Mouse (Mus musculus) telencephalon, adult 2 months (tissue): ENCODE data around the gene Irf1.
A peak's percentile ranks its signal among the peaks of the same experiment; 100 is the strongest.

Source experiments
- DNase-seq: peaks from one replicate; pipeline ENCODE4 v3.0.0-alpha.2; 2011; ENCODE audit warnings: low read depth, low spot score

The Irf1 gene

DNA sequence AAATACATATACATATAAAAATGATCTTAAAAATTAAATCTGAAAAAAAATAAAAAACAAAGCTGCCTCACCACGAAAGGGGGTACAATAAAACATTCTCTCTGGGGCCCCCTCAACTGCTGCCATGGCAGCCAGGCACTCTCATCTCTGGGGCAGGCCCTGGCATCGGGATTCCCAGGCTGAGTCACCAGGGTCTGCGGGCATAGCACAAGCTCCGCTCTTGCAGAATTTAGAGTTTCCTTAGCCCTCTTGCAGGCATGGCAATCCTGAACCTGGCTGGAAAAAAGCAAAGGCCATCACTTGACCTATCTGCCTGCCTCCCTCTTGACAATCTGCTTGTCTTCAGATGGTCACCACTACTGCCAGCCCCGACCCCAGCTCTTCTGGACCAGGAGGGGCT, 8.5 kb upstream of the Irf1 start:
- DNase-seq = no peak

DNA sequence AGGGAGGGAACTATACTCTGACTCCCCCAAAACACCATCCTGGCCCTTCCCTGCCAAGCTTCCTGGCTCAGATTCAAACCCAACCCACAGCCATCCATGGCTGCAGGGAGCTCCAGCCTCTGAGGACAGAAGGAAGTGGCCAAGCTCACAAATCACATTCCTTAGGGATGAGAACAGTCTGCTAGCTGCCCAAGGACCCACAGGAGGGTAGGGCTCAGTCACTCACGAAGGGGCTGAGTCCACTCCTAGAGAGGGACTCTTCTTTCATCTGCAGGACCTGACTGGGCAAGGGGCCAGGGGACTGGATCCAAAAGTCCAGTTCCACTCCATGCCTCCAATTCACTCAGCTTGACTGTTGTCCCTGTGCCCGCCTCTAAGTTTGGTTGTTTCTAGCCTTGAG, 8.0 kb upstream of the Irf1 start:
- no peak for DNase-seq

DNA sequence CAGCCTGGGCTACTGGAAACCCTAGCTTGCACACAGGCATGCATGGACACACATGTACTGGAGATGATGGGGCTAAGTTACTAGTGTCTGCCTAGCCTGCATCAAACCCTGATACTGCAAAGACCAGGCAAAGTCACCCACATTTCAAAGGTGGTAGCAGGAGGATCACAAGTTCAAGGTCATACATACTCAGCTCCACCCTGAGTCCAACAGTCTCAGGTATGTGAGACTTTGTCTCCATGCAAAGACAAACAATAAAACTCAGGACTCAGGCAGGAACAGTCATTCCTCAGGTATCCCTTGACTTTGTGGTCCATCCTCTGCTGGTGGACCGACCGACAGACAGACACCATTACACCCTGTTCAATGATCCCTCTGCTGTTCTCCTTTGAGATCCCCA, 7.4 kb upstream of the Irf1 start:
- DNase-seq = no peak

DNA sequence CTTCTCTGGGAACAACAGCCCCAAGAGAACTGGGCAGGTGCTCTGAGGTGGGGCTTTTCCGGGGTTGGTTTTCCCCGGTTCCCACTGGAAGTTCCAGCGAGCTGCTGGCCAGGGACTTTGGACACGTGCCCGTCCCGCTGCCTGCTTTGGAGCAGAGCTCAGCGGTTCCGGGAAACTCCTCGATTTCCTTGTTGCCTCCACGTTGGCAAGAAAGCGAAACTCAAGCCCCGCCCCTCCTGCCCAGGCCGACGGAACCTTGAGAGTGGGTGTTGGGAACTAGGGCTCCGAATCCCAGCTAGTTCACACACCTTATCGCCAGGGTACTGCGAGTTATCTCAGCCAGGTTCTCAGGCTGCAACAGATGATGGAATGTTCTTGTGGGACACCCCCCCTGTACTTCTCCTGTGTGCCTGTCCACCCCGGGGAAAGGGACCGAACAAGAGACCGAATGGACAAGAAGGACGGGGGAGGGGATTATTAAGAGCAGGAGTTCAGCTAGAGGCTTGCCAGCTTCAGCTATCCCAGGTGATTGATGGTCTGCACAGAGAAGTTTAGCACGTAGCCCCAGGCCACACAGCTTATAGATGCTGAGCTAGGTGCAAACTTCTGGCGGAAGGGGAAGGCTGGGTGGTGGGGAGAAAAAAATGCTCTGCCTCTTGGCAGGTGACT, 6.9 kb upstream of the Irf1 start:
- DNase-seq = no peak

DNA sequence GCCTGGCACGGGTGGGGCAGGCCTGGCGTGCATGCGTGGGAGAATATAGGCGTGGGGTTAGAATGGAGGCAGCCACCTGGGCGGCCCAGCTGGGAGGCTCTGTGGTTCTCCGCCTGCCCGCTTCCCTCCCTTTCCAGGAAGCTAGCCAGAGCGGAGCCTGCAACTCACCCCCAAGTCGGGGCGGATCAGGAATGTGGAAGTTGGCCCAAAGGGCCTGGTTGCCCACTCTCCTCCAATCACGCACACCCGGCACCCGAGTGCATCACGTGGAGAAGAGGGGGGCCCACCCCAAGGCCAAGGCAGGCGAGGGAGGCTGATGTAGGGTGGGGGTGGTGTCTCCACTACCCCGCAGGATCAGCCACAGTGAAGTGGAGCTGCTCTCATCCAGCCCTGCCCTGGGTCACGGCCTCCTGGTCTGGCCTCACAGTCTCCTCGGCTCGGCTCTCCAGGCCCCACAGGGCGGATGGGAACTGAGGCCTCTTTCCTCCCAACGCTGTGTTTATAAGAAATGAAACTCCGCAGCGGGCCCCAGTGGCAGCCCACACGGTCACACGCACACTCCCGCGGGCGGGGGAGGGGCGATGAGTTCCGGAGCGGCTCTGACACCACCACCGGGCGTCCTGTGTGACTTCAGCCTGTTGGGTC, 6.2 kb upstream of the Irf1 start:
- peak; percentile 42 for DNase-seq

DNA sequence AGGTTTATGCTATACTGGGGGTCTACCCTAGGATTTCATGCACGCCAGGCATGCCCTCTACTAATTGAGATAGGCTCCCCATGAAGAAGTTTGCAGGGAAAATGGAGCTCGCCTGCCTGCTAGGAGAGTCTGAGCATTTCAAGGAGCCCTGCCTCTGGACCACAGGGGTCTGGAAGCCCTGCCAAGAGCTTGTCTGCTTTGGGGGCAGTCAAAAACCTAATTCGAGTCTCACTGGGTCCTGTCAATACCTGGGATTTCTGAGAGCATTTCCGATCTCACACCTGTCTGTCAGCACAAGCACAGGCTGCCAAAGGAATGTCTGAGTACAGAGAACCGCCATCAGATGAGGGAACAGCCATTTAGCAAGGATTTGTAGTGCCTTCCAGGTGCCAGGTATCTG, 5.2 kb upstream of the Irf1 start:
- no peak for DNase-seq

DNA sequence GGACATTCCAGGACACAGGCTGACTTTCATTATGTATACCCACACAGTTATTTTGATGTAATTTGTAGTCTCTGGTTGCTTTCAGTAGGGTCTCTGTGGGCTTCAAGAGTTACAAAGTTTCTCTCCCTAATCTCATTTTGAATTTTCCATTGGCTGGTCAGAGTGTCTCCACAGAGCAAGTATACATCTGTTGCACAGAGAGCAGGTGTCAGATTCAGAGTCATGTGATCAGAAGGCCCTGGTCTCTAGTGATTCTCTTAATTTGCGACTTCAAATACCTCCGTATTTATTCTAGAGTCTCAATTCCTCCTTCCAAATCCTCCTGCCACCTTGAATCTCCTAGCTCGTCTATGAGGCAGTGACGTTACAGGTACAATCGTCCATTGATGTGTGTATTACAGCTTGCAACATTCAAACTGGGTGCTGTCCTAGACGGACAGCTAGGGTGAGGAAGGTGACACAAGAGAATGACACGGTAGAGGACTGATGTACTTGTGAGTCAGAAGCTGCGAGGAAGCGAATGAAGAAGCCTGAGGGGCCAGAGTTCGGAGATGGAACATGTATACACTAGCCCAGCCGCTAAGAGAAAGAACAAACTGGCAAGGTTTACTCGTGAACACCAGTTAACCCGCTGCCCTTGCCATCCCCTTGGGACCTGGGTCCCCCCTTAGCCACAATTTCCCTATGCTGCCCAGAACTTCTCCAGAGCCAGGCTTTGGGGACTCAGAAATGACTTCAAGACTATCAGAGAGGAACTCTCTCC, 1.2 kb upstream of the Irf1 start:
- no peak for DNase-seq

DNA sequence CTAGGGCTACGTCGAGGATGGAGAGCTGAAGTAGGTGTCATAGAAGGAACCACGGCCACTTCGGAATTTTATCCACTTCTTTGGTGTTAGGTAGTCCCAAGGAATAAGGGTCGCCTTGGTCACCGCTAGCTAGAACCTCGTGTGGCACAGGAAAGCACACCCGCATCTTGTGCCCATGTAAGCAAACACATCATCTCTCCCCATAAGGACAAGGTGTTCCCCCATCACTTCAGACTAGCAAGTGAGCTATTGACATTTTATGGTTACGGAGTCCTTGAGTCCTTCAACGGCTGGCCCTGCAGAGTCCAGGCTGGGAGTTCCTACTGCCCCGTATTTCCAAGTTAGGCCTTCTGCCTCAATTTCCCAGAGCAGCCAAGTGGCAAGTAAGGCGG, 633 bp upstream of the Irf1 start:
- DNase-seq = no peak

DNA sequence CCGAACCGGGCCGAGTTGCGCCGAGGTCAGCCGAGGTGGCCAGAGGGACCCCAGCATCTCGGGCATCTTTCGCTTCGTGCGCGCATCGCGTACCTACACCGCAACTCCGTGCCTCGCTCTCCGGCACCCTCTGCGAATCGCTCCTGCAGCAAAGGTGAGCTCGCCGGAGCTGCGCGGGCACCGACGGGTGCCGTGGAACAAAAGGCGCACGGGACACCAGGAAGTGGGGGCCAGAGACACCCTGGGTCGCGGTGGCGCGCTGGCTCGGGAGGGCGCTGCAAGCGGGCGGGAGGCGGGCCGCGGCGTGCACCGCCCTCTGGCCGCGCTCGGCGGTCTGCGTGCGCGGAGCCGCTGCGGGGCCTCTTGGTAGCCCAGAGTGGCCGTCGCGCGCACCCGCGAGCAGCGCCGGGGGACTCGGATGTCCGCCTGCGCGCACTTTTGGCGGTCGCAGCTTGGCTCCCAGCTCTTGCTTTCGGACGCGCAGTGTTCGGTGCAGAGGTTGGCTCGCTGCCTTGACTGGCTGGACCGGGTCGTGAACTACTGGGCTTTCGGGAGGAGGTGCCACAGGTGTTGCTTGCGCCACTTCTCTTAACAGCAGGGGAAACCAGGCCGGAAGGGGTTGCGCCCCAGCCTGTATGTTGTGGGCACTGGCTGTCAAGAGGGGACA, 444 bp downstream of the Irf1 start:
- DNase-seq = no peak

DNA sequence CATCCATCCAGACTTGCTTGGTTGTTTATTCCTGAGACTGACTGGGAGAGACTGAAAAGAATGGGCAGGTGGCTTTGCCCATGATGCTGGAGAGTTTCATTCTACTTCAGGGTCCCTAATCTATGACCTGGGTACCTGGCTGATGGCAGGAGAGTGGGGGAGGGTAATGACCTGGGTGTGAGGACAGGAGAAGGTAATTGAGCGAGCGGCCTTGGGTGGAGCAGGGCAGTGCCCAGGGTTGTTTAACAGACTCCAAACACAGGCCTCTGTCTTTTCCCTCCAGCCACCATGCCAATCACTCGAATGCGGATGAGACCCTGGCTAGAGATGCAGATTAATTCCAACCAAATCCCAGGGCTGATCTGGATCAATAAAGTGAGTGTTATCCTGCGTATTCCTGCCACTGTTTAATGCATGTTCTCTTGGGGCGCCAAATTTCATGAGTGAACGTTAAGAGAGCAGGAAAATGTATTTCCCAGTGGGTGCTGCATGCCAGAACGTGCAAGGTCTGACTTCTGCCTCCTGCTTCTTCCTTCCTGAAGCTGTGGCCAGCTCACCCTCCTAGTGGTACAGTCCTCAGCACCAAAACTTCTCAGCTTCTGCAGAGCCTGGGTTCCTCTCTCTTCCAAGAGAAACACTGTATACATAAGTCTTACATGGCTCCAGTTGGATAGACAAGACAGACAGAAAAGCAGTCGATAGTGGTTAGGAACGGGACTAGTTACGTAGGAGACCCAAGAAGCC, 1.4 kb downstream of the Irf1 start:
- DNase-seq = no peak

DNA sequence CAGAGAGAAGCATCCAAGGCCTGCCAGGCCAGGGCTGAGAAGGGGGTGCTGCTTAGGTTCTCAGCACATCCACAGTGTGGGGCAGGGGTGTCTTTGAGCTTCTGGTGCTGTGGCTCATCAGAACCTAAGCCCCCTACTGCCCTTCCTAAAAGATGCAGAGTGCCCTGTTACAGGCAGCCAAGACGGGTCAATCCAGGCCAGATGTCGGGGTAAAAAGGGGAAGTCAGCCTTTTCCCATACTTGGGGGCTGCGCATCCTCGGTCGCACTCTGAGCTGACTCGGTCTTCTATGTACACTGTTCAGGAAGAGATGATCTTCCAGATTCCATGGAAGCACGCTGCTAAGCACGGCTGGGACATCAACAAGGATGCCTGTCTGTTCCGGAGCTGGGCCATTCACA, 2.7 kb downstream of the Irf1 start:
- DNase-seq = no peak

DNA sequence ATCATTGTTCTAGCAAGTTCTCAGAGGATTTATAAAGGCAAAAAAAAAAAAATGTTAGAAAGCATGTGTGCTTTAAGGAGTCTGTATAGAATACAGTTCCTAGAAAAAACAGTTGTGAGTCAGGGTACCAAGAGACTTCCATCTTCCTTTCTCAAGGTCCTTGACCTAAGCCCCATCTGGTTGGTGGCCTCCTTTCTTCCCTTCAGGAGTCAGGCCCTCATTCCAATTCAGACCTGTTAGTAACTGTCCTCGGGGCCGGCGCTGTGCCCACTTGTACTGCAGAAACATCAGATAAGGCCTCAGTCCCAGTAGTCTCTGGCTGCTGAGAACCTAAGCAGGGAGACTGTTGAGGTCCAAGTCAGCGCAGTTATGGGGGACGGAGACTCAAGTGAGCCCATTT, 3.3 kb downstream of the Irf1 start, which contains the start of gene Gm17334:
TSS of gene Gm17334 (minus strand) at position 101 of the 400 bp plus-strand sequence.
- DNase-seq = no peak

DNA sequence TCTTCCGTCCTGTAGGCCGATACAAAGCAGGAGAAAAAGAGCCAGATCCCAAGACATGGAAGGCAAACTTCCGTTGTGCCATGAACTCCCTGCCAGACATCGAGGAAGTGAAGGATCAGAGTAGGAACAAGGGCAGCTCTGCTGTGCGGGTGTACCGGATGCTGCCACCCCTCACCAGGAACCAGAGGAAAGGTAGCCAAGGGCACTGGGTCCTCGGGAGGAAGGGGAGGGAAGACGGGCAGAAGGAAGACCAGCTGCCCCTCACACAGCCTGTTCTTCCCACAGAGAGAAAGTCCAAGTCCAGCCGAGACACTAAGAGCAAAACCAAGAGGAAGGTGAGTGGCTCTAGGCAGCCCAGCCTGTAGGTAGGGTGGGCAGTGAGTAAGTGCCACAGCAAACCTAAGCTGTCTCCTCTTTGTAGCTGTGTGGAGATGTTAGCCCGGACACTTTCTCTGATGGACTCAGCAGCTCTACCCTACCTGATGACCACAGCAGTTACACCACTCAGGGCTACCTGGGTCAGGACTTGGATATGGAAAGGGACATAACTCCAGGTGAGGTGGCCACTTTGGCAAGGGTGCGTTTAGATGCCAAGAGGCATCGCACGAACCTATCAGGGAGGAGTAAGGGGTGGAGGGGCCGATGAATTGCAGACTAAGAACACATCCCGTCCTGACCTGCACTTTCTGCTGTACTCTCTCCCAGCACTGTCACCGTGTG, 4.0 kb downstream of the Irf1 start:
- no peak for DNase-seq

DNA sequence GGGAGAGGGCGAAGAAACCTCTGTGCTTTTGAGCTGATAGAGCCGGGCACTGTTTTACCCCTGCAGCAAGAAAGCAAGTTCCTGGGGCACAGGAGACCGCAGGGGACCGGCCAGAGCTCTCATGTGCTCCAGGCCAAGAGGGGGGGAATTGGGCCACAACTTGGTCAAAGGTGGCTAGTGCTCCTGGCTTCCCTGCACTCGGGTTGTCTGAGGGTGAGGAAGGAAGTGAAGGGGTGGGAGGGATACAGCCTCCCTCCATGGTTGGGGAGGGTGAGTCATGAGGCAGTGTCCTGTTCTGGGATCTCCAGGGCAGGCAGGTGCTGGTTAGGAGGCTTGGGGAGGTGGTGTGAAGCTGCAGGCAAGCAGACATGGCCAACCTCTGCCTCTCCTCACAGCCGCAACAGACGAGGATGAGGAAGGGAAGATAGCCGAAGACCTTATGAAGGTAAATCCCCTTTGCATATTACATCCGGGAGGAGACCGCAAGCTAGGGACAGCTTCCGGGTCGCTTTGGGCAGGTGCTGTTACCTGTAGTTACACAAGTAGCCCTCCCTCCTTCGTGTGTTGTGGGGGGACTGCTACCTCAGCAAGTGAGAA, 4.9 kb downstream of the Irf1 start:
- DNase-seq = no peak

DNA sequence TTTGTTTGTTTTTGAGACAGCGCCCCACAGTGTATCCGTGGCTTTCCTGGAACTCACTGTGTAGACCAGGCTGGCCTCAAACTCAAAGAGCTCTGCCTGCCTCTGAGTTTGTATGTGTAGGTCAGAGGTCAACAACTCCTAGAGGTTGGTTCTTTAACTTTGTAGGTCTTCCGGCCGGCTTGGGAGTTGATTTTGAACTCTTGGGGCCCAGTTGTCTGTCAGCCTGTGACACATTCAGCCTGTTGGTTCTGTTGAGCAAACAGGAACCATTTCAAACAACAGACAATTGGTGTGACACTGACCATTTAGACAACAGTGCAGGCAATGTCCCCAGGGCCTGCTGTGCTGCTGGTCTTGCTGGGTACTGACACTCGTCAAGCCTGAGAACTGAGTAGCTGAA, 7.9 kb downstream of the Irf1 start:
- DNase-seq = no peak

DNA sequence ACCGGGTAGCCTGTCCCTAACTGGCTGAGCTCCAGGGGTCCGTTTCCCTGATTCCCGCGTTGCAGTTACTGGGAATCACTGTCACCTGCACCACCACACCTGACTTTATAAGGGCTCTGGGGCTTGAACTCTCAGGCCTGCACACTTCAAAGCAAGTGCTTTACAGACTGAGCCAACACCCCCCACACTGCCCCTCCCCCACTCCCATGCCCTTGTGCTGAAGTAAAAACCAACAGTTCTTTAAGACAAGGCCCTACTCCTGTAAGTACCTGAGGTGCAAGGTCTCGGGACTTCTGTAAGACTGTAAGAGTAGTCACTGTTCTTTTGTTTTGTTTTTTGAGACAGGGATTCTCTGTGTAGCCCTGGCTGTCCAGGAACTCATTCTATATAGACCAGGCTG, 8.6 kb downstream of the Irf1 start:
- DNase-seq = no peak

DNA sequence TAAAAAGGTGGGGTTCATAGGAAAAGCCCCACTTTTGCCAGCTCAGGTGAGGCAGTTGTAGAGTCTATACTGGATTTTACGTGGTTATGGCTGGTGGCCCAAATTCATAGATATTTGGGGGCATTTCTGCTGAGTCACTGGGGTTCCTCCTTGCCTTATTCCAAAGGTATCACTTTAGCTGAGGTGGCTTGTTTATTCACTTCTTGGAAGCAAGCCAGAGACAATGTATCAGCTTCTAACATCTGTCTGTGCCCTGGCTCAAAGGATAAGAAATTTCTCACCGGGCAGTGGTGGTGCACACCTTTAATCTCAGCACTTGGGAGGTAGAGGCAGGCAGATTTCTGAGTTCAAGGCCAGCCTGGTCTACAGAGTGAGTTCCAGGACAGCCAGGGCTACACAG, 10.0 kb downstream of the Irf1 start:
- DNase-seq = no peak

DNA sequence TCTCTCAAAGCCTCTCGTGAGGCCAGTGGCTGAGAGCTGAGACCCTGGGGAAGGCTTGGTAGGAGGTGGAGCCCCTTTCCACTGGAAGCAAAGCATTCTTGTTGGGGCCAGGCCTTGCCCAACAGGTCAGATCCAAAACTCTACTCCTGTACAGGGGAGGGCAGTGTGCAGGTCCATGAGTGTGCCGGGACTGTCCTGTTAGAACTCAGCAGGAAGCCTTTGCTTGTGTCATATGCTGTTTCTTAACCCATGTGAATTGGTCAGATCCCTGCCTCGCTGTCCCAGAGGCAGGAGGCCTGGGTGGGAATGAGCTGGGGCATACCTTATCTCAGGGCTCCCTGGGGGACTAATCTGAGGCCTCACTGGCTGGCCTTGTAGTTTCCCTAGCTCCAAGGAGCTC, 10.4 kb downstream of the Irf1 start:
- DNase-seq = no peak

DNA sequence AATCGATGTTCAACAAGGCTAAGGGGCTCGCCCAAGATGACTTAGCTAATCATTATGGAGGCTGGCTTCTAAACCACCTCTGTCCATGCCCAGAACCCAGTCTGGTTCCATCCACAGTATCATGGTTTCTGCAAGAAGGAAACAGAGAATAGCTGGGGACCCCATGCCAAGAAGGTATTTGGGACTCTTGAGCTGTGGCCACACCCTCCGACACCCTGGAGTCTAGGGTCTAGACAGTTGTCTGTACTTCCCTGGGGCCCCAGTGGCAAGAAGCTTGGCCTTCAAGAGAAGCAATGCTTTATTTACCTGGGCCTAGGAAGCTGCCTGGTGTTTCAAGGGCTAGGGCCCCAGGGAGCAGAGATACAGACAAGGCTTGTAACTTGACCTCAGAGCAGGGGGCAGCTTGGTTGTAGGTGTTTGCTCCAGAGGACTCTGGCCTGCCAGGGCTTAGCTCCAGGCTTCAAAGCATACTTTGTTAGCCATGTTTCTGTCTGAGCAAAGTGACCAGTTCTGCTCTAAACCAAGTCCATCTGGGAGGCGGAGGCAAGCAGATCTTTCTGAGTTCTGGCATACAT, 11.5 kb downstream of the Irf1 start:
- no peak for DNase-seq

DNA sequence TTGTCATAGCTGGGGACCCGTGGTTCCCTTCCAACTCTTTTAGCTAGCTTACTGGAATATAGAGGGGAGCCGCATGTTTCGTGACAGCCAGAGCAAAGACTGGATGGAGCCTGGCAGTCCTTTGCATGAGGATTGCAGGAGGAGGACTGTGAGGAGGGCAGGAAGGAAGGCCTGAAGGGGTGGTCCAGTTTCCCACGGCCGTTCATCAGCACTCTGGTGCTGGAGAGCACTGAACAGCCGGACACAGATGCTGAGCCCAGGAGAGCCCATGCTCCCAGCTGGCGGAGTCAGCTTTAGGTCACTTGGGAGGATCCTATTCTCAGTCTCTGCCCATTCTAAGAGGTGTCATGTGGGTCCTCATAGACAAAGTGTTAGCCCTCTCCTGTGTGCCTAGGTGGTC, 12.2 kb downstream of the Irf1 start:
- DNase-seq = no peak
